Mouse (Mus musculus): ENCODE data around the gene Neurl1b. TPM values are rescaled to one million over a fixed set of nuclear protein-coding genes. Genes with fewer than 3 reads are reported as not detected.
A peak's percentile ranks its signal among the peaks of the same experiment; 100 is the strongest.

Gene Neurl1b
- not detected in 2 replicates for polyA plus RNA-seq (2012; ENCODE audit: insufficient read depth, insufficient read length, low replicate concordance, missing spikeins)

GRCm38 (mm10) chr17:26414523-26415354 lies at the start of gene Neurl1b:
TSS of gene Neurl1b (plus strand) at chr17:26414829.
- no peak for TF ChIP-seq CTCF (IDR thresholded peaks at IDR 0.05; ENCODE audit: insufficient read depth, low read depth, low read length)
- no peak for TF ChIP-seq POLR2A (IDR thresholded peaks at IDR 0.05; ENCODE audit: insufficient read depth, low read depth, low read length)
- peak within 1 kb of the TSS; percentile 72 for H3K27ac ChIP-seq (ENCODE audit: insufficient read depth, low read depth, low read length)
- peaks cover 19% of the 10 kb centered on the region for H3K4me1 ChIP-seq (ENCODE audit: control insufficient read depth, insufficient read depth, low read length)
- whole genome bisulfite sequencing, result 1% methylated on average over 102 of the region's 105 CpGs
- H3K4me3 ChIP-seq (ENCODE audit: insufficient read depth, low read depth, low read length), result peak within 1 kb of the TSS; percentile 71

- TF ChIP-seq POLR2A (IDR thresholded peaks at IDR 0.05; ENCODE audit: insufficient read depth, low read depth, low read length) (no peak), CTCF (IDR thresholded peaks at IDR 0.05; ENCODE audit: insufficient read depth, low read depth, low read length) (no peak)
- Histone ChIP-seq H3K4me1 (ENCODE audit: control insufficient read depth, insufficient read depth, low read length) (peaks cover 77% of the 10 kb centered on the region), H3K27ac (ENCODE audit: insufficient read depth, low read depth, low read length) (no peak overlapping the region), H3K4me3 (ENCODE audit: insufficient read depth, low read depth, low read length) (no peak overlapping the region)
- WGBS, result 88% methylated on average over 4 of the region's 4 CpGs
Observed at GRCm38 (mm10) chr17:26366792-26367191, 47.8 kb upstream of the Neurl1b start.

GRCm38 (mm10) chr17:26368336-26368992 lies 46.2 kb upstream of the Neurl1b start:
- TF ChIP-seq POLR2A (IDR thresholded peaks at IDR 0.05; ENCODE audit: insufficient read depth, low read depth, low read length) (no peak), CTCF (IDR thresholded peaks at IDR 0.05; ENCODE audit: insufficient read depth, low read depth, low read length) (no peak)
- Histone ChIP-seq H3K4me1 (ENCODE audit: control insufficient read depth, insufficient read depth, low read length) (peaks cover 67% of the 10 kb centered on the region), H3K27ac (ENCODE audit: insufficient read depth, low read depth, low read length) (peak overlapping the region; percentile 86), H3K4me3 (ENCODE audit: insufficient read depth, low read depth, low read length) (no peak overlapping the region)
- 27% methylated on average over 10 of the region's 10 CpGs for WGBS

- 33% methylated on average over 9 of the region's 9 CpGs for WGBS
- TF ChIP-seq CTCF (IDR thresholded peaks at IDR 0.05; ENCODE audit: insufficient read depth, low read depth, low read length) (no peak), POLR2A (IDR thresholded peaks at IDR 0.05; ENCODE audit: insufficient read depth, low read depth, low read length) (no peak)
- peaks cover 56% of the 10 kb centered on the region for H3K4me1 ChIP-seq (ENCODE audit: control insufficient read depth, insufficient read depth, low read length)
Observed at GRCm38 (mm10) chr17:26370521-26371245, 43.9 kb upstream of the Neurl1b start.

GRCm38 (mm10) chr17:26371246-26371535 lies 43.4 kb upstream of the Neurl1b start:
- Histone ChIP-seq H3K4me3 (ENCODE audit: insufficient read depth, low read depth, low read length) (no peak overlapping the region), H3K4me1 (ENCODE audit: control insufficient read depth, insufficient read depth, low read length) (peaks cover 54% of the 10 kb centered on the region), H3K27ac (ENCODE audit: insufficient read depth, low read depth, low read length) (no peak overlapping the region)
- WGBS, result 58% methylated on average over 3 of the region's 3 CpGs
- TF ChIP-seq POLR2A (IDR thresholded peaks at IDR 0.05; ENCODE audit: insufficient read depth, low read depth, low read length), result no peak
- TF ChIP-seq CTCF (IDR thresholded peaks at IDR 0.05; ENCODE audit: insufficient read depth, low read depth, low read length), result no peak

More at GRCm38 (mm10) chr17:26370521-26371245, 43.9 kb upstream of the Neurl1b start:
- Histone ChIP-seq H3K27ac (ENCODE audit: insufficient read depth, low read depth, low read length) (no peak overlapping the region), H3K4me3 (ENCODE audit: insufficient read depth, low read depth, low read length) (no peak overlapping the region)

GRCm38 (mm10) chr17:26373211-26373610 lies 41.4 kb upstream of the Neurl1b start:
- Histone ChIP-seq H3K4me3 (ENCODE audit: insufficient read depth, low read depth, low read length) (no peak overlapping the region), H3K4me1 (ENCODE audit: control insufficient read depth, insufficient read depth, low read length) (peaks cover 46% of the 10 kb centered on the region), H3K27ac (ENCODE audit: insufficient read depth, low read depth, low read length) (no peak overlapping the region)
- WGBS, result 76% methylated on average over 5 of the region's 5 CpGs
- no peak for TF ChIP-seq CTCF (IDR thresholded peaks at IDR 0.05; ENCODE audit: insufficient read depth, low read depth, low read length)
- no peak for TF ChIP-seq POLR2A (IDR thresholded peaks at IDR 0.05; ENCODE audit: insufficient read depth, low read depth, low read length)

- no peak for TF ChIP-seq POLR2A (IDR thresholded peaks at IDR 0.05; ENCODE audit: insufficient read depth, low read depth, low read length)
- TF ChIP-seq CTCF (IDR thresholded peaks at IDR 0.05; ENCODE audit: insufficient read depth, low read depth, low read length), result no peak
- whole genome bisulfite sequencing, result 59% methylated on average over 1 of the region's 1 CpGs
- no peak overlapping the region for H3K27ac ChIP-seq (ENCODE audit: insufficient read depth, low read depth, low read length)
- H3K4me1 ChIP-seq (ENCODE audit: control insufficient read depth, insufficient read depth, low read length), result peaks cover 45% of the 10 kb centered on the region
- no peak overlapping the region for H3K4me3 ChIP-seq (ENCODE audit: insufficient read depth, low read depth, low read length)
Observed at GRCm38 (mm10) chr17:26376416-26376815, 38.2 kb upstream of the Neurl1b start.

- WGBS, result 80% methylated on average over 4 of the region's 4 CpGs
- Histone ChIP-seq H3K4me1 (ENCODE audit: control insufficient read depth, insufficient read depth, low read length) (peaks cover 49% of the 10 kb centered on the region), H3K27ac (ENCODE audit: insufficient read depth, low read depth, low read length) (no peak overlapping the region), H3K4me3 (ENCODE audit: insufficient read depth, low read depth, low read length) (no peak overlapping the region)
- TF ChIP-seq POLR2A (IDR thresholded peaks at IDR 0.05; ENCODE audit: insufficient read depth, low read depth, low read length), result no peak
- TF ChIP-seq CTCF (IDR thresholded peaks at IDR 0.05; ENCODE audit: insufficient read depth, low read depth, low read length), result no peak
Observed at GRCm38 (mm10) chr17:26376994-26377744, 37.5 kb upstream of the Neurl1b start.

Data from olfactory bulb, adult 2 months (tissue).